Mouse (Mus musculus): ENCODE measurements around the gene 1700001C19Rik. TPM values are rescaled to one million over a fixed set of nuclear protein-coding genes. Genes with fewer than 3 reads are reported as not detected.
A peak's percentile ranks its signal among the peaks of the same experiment; 100 is the strongest.

The 1700001C19Rik gene
- polyA plus RNA-seq, 1 experiment from 2014 or later = 0.45 TPM

GRCm38 (mm10) chr17:47439396-47440028 is 2.3 kb upstream of the 1700001C19Rik start:
- peak overlapping the region; percentile 58 for H3K4me3 ChIP-seq (ENCODE audit: low read depth, low read length)
- H3K36me3 ChIP-seq (ENCODE audit: control insufficient read depth, insufficient read depth, low read length) = no peaks in the 10 kb centered on the region
- no peaks in the 10 kb centered on the region for H3K9me3 ChIP-seq (ENCODE audit: control insufficient read depth, low read length)
- DNase-seq (ENCODE audit: low spot score) (peak; percentile 80), ATAC-seq (ENCODE audit: low FRiP score, low TSS enrichment) (peak; percentile 61)
- WGBS = 33% methylated on average over 9 of the region's 9 CpGs
- H3K4me1 ChIP-seq (replicated peaks; ENCODE audit: control insufficient read depth, insufficient read depth) = no peaks in the 10 kb centered on the region
- H3K9ac ChIP-seq (ENCODE audit: low read length) = 0 out of 2 replicates have a peak overlapping the region, but pooled peaks have one; percentile 35
- no peak for TF ChIP-seq EP300 (optimal IDR thresholded peaks at IDR 0.05)
- TF ChIP-seq CTCF (IDR thresholded peaks at IDR 0.05; ENCODE audit: low read depth) = no peak
- H3K27me3 ChIP-seq (ENCODE audit: control insufficient read depth, insufficient read depth, low read length) = no peaks in the 10 kb centered on the region
- H3K27ac ChIP-seq (replicated peaks) = peak overlapping the region; percentile 91
- peak overlapping the region; percentile 61 for H3K4me2 ChIP-seq (replicated peaks; ENCODE audit: low read depth)

- Histone ChIP-seq H3K36me3 (ENCODE audit: control insufficient read depth, insufficient read depth, low read length) (no peaks in the 10 kb centered on the region), H3K9ac (ENCODE audit: low read length) (peak overlapping the region; percentile 78)
- WGBS = 46% methylated on average over 6 of the region's 6 CpGs
Measured at GRCm38 (mm10) chr17:47438611-47439010, 1.4 kb upstream of the 1700001C19Rik start.

GRCm38 (mm10) chr17:47436156-47436906 is 845 bp downstream of the 1700001C19Rik start, which contains the start of gene AI661453:
Gene AI661453 (plus strand): TSS chr17:47436615.
- Histone ChIP-seq H3K4me2 (replicated peaks; ENCODE audit: low read depth) (peak within 1 kb of the TSS; percentile 61), H3K27ac (replicated peaks) (peak within 1 kb of the TSS; percentile 91), H3K9me3 (ENCODE audit: control insufficient read depth, low read length) (no peaks in the 10 kb centered on the region), H3K27me3 (ENCODE audit: control insufficient read depth, insufficient read depth, low read length) (no peaks in the 10 kb centered on the region), H3K4me3 (ENCODE audit: low read depth, low read length) (peak within 1 kb of the TSS; percentile 58), H3K36me3 (ENCODE audit: control insufficient read depth, insufficient read depth, low read length) (no peaks in the 10 kb centered on the region), H3K9ac (ENCODE audit: low read length) (peak within 1 kb of the TSS; percentile 78), H3K4me1 (replicated peaks; ENCODE audit: control insufficient read depth, insufficient read depth) (no peaks in the 10 kb centered on the region)
- WGBS = 1% methylated on average over 45 of the region's 45 CpGs
- TF ChIP-seq CTCF (IDR thresholded peaks at IDR 0.05; ENCODE audit: low read depth) = peak; percentile 36
- no peak for TF ChIP-seq EP300 (optimal IDR thresholded peaks at IDR 0.05)
- DNase-seq (ENCODE audit: low spot score) (peak; percentile 96), ATAC-seq (ENCODE audit: low FRiP score, low TSS enrichment) (peak; percentile 92)

More at GRCm38 (mm10) chr17:47438611-47439010, 1.4 kb upstream of the 1700001C19Rik start:
- Histone ChIP-seq H3K27me3 (ENCODE audit: control insufficient read depth, insufficient read depth, low read length) (no peaks in the 10 kb centered on the region), H3K4me2 (replicated peaks; ENCODE audit: low read depth) (peak overlapping the region; percentile 61), H3K4me3 (ENCODE audit: low read depth, low read length) (peak overlapping the region; percentile 58), H3K4me1 (replicated peaks; ENCODE audit: control insufficient read depth, insufficient read depth) (no peaks in the 10 kb centered on the region), H3K9me3 (ENCODE audit: control insufficient read depth, low read length) (no peaks in the 10 kb centered on the region), H3K27ac (replicated peaks) (peak overlapping the region; percentile 91)
- TF ChIP-seq EP300 (optimal IDR thresholded peaks at IDR 0.05) = no peak
- ATAC-seq (ENCODE audit: low FRiP score, low TSS enrichment) (no peak), DNase-seq (ENCODE audit: low spot score) (no peak)

GRCm38 (mm10) chr17:47430815-47431214 is 6.4 kb downstream of the 1700001C19Rik start:
- no peak for ATAC-seq (ENCODE audit: low FRiP score, low TSS enrichment)
- no peak for DNase-seq (ENCODE audit: low spot score)
- 66% methylated on average over 5 of the region's 5 CpGs for WGBS

GRCm38 (mm10) chr17:47428831-47429304 is 8.3 kb downstream of the 1700001C19Rik start:
- WGBS = 7% methylated on average over 8 of the region's 8 CpGs
- Histone ChIP-seq H3K9me3 (ENCODE audit: control insufficient read depth, low read length) (no peaks in the 10 kb centered on the region), H3K4me3 (ENCODE audit: low read depth, low read length) (no peak overlapping the region), H3K36me3 (ENCODE audit: control insufficient read depth, insufficient read depth, low read length) (no peaks in the 10 kb centered on the region), H3K4me2 (replicated peaks; ENCODE audit: low read depth) (no peak overlapping the region), H3K27ac (replicated peaks) (peak overlapping the region; percentile 53), H3K27me3 (ENCODE audit: control insufficient read depth, insufficient read depth, low read length) (no peaks in the 10 kb centered on the region), H3K9ac (ENCODE audit: low read length) (no peak overlapping the region), H3K4me1 (replicated peaks; ENCODE audit: control insufficient read depth, insufficient read depth) (no peaks in the 10 kb centered on the region)
- ATAC-seq (ENCODE audit: low FRiP score, low TSS enrichment) (peak; percentile 87), DNase-seq (ENCODE audit: low spot score) (peak; percentile 77)
- TF ChIP-seq CTCF (IDR thresholded peaks at IDR 0.05; ENCODE audit: low read depth) = peak; percentile 81
- no peak for TF ChIP-seq EP300 (optimal IDR thresholded peaks at IDR 0.05)

More at GRCm38 (mm10) chr17:47430815-47431214, 6.4 kb downstream of the 1700001C19Rik start:
- Histone ChIP-seq H3K4me3 (ENCODE audit: low read depth, low read length) (no peak overlapping the region), H3K9ac (ENCODE audit: low read length) (no peak overlapping the region), H3K9me3 (ENCODE audit: control insufficient read depth, low read length) (no peaks in the 10 kb centered on the region), H3K4me1 (replicated peaks; ENCODE audit: control insufficient read depth, insufficient read depth) (no peaks in the 10 kb centered on the region), H3K4me2 (replicated peaks; ENCODE audit: low read depth) (no peak overlapping the region), H3K36me3 (ENCODE audit: control insufficient read depth, insufficient read depth, low read length) (no peaks in the 10 kb centered on the region), H3K27me3 (ENCODE audit: control insufficient read depth, insufficient read depth, low read length) (no peaks in the 10 kb centered on the region), H3K27ac (replicated peaks) (no peak overlapping the region)
- TF ChIP-seq CTCF (IDR thresholded peaks at IDR 0.05; ENCODE audit: low read depth) (peak; percentile 66), EP300 (optimal IDR thresholded peaks at IDR 0.05) (no peak)
